Mouse (Mus musculus): ENCODE results near the gene Rin1. TPM values are rescaled to one million over a fixed set of nuclear protein-coding genes. Genes with fewer than 3 reads are reported as not detected.

Rin1 gene
- polyA plus RNA-seq, 1 experiment from 2014 or later = 1.3 TPM

- ATAC-seq (ENCODE audit: insufficient number of reproducible peaks, low FRiP score, low TSS enrichment, low read depth) = no peak
- Histone ChIP-seq H3K4me2 (ENCODE audit: low read depth, severe bottlenecking) (peak overlapping the region; percentile 99), H3K36me3 (ENCODE audit: control insufficient read depth, insufficient read depth, low read length) (no peaks in the 10 kb centered on the region; the same call in 1 of the 2 replicates), H3K27ac (replicated peaks; ENCODE audit: low read depth, low read length) (0 out of 2 replicates have a peak overlapping the region, but pooled peaks have one; percentile 98), H3K4me3 (ENCODE audit: low read depth, low read length) (0 out of 2 replicates have a peak overlapping the region, but pooled peaks have one; percentile 0), H3K9me3 (ENCODE audit: control insufficient read depth, low read length) (no peaks in the 10 kb centered on the region), H3K9ac (ENCODE audit: low read length) (no peak overlapping the region; the same call in 1 of the 2 replicates), H3K4me1 (ENCODE audit: control insufficient read depth, insufficient read depth, low read length) (peaks cover 47% of the 10 kb centered on the region), H3K27me3 (ENCODE audit: control insufficient read depth, insufficient read depth, low read length) (0 out of 2 replicates have a peak, but pooled peaks cover 2% of the 10 kb centered on the region)
- no peak for DNase-seq (ENCODE audit: low spot score)
- 73% methylated on average over 5 of the region's 5 CpGs for WGBS
Observed at GRCm38 (mm10) chr19:5069486-5069885, 19.2 kb downstream of the Rin1 start.

GRCm38 (mm10) chr19:5069978-5070377, 19.7 kb downstream of the Rin1 start:
- Histone ChIP-seq H3K27me3 (ENCODE audit: control insufficient read depth, insufficient read depth, low read length) (0 out of 2 replicates have a peak, but pooled peaks cover 2% of the 10 kb centered on the region), H3K9me3 (ENCODE audit: control insufficient read depth, low read length) (no peaks in the 10 kb centered on the region), H3K4me1 (ENCODE audit: control insufficient read depth, insufficient read depth, low read length) (peaks cover 44% of the 10 kb centered on the region), H3K27ac (replicated peaks; ENCODE audit: low read depth, low read length) (peak overlapping the region; percentile 98), H3K9ac (ENCODE audit: low read length) (no peak overlapping the region), H3K4me3 (ENCODE audit: low read depth, low read length) (peak overlapping the region; percentile 0; the same call in 1 of the 2 replicates), H3K36me3 (ENCODE audit: control insufficient read depth, insufficient read depth, low read length) (no peaks in the 10 kb centered on the region; the same call in 1 of the 2 replicates), H3K4me2 (ENCODE audit: low read depth, severe bottlenecking) (peak overlapping the region; percentile 99)
- ATAC-seq (ENCODE audit: insufficient number of reproducible peaks, low FRiP score, low TSS enrichment, low read depth) (no peak), DNase-seq (ENCODE audit: low spot score) (no peak)
- WGBS = 81% methylated on average over 7 of the region's 7 CpGs

- no peaks in the 10 kb centered on the region for H3K9me3 ChIP-seq (ENCODE audit: control insufficient read depth, low read length)
- H3K27ac ChIP-seq (replicated peaks; ENCODE audit: low read depth, low read length) = peak overlapping the region; percentile 98
- H3K9ac ChIP-seq (ENCODE audit: low read length) = peak overlapping the region; percentile 58
- 3% methylated on average over 11 of the region's 11 CpGs for WGBS
- H3K4me2 ChIP-seq (ENCODE audit: low read depth, severe bottlenecking) = peak overlapping the region; percentile 99
- no peaks in the 10 kb centered on the region; the same call in 1 of the 2 replicates for H3K36me3 ChIP-seq (ENCODE audit: control insufficient read depth, insufficient read depth, low read length)
- peak overlapping the region; percentile 37 for H3K4me3 ChIP-seq (ENCODE audit: low read depth, low read length)
- no peak for DNase-seq (ENCODE audit: low spot score)
- no peak for ATAC-seq (ENCODE audit: insufficient number of reproducible peaks, low FRiP score, low TSS enrichment, low read depth)
- 0 out of 2 replicates have a peak, but pooled peaks cover 2% of the 10 kb centered on the region for H3K27me3 ChIP-seq (ENCODE audit: control insufficient read depth, insufficient read depth, low read length)
- H3K4me1 ChIP-seq (ENCODE audit: control insufficient read depth, insufficient read depth, low read length) = peaks cover 44% of the 10 kb centered on the region
Observed at GRCm38 (mm10) chr19:5071077-5071476, 20.8 kb downstream of the Rin1 start.

GRCm38 (mm10) chr19:5071545-5072369, 21.5 kb downstream of the Rin1 start:
- H3K27me3 ChIP-seq (ENCODE audit: control insufficient read depth, insufficient read depth, low read length) = 0 out of 2 replicates have a peak, but pooled peaks cover 2% of the 10 kb centered on the region
- peaks cover 44% of the 10 kb centered on the region for H3K4me1 ChIP-seq (ENCODE audit: control insufficient read depth, insufficient read depth, low read length)
- peak overlapping the region; percentile 99 for H3K4me2 ChIP-seq (ENCODE audit: low read depth, severe bottlenecking)
- H3K4me3 ChIP-seq (ENCODE audit: low read depth, low read length) = peak overlapping the region; percentile 37
- no peaks in the 10 kb centered on the region; the same call in 1 of the 2 replicates for H3K36me3 ChIP-seq (ENCODE audit: control insufficient read depth, insufficient read depth, low read length)
- no peaks in the 10 kb centered on the region for H3K9me3 ChIP-seq (ENCODE audit: control insufficient read depth, low read length)
- DNase-seq (ENCODE audit: low spot score) (peak; percentile 96), ATAC-seq (ENCODE audit: insufficient number of reproducible peaks, low FRiP score, low TSS enrichment, low read depth) (peak; percentile 92)
- H3K9ac ChIP-seq (ENCODE audit: low read length) = peak overlapping the region; percentile 58
- under 1% methylated on average over 40 of the region's 40 CpGs for WGBS
- H3K27ac ChIP-seq (replicated peaks; ENCODE audit: low read depth, low read length) = peak overlapping the region; percentile 98

GRCm38 (mm10) chr19:5072389-5073019, 22.2 kb downstream of the Rin1 start:
- Histone ChIP-seq H3K4me3 (ENCODE audit: low read depth, low read length) (peak overlapping the region; percentile 37), H3K36me3 (ENCODE audit: control insufficient read depth, insufficient read depth, low read length) (no peaks in the 10 kb centered on the region; the same call in 1 of the 2 replicates), H3K27me3 (ENCODE audit: control insufficient read depth, insufficient read depth, low read length) (0 out of 2 replicates have a peak, but pooled peaks cover 2% of the 10 kb centered on the region), H3K9me3 (ENCODE audit: control insufficient read depth, low read length) (no peaks in the 10 kb centered on the region), H3K4me2 (ENCODE audit: low read depth, severe bottlenecking) (peak overlapping the region; percentile 99), H3K4me1 (ENCODE audit: control insufficient read depth, insufficient read depth, low read length) (peaks cover 36% of the 10 kb centered on the region), H3K9ac (ENCODE audit: low read length) (peak overlapping the region; percentile 9; the same call in 1 of the 2 replicates), H3K27ac (replicated peaks; ENCODE audit: low read depth, low read length) (peak overlapping the region; percentile 98)
- peak; percentile 71 for DNase-seq (ENCODE audit: low spot score)
- ATAC-seq (ENCODE audit: insufficient number of reproducible peaks, low FRiP score, low TSS enrichment, low read depth) = peak; percentile 18
- WGBS = 2% methylated on average over 20 of the region's 20 CpGs

- Histone ChIP-seq H3K4me3 (ENCODE audit: low read depth, low read length) (peak overlapping the region; percentile 37), H3K4me2 (ENCODE audit: low read depth, severe bottlenecking) (peak overlapping the region; percentile 99), H3K9me3 (ENCODE audit: control insufficient read depth, low read length) (no peaks in the 10 kb centered on the region), H3K27ac (replicated peaks; ENCODE audit: low read depth, low read length) (peak overlapping the region; percentile 98), H3K27me3 (ENCODE audit: control insufficient read depth, insufficient read depth, low read length) (0 out of 2 replicates have a peak, but pooled peaks cover 2% of the 10 kb centered on the region), H3K4me1 (ENCODE audit: control insufficient read depth, insufficient read depth, low read length) (peaks cover 34% of the 10 kb centered on the region), H3K9ac (ENCODE audit: low read length) (no peak overlapping the region; the same call in 1 of the 2 replicates), H3K36me3 (ENCODE audit: control insufficient read depth, insufficient read depth, low read length) (no peaks in the 10 kb centered on the region; the same call in 1 of the 2 replicates)
- under 1% methylated on average over 15 of the region's 15 CpGs for WGBS
- DNase-seq (ENCODE audit: low spot score) (peak; percentile 90), ATAC-seq (ENCODE audit: insufficient number of reproducible peaks, low FRiP score, low TSS enrichment, low read depth) (no peak; the same call in 1 of the 2 replicates)
Observed at GRCm38 (mm10) chr19:5073028-5073427, 22.7 kb downstream of the Rin1 start.

DNA sequence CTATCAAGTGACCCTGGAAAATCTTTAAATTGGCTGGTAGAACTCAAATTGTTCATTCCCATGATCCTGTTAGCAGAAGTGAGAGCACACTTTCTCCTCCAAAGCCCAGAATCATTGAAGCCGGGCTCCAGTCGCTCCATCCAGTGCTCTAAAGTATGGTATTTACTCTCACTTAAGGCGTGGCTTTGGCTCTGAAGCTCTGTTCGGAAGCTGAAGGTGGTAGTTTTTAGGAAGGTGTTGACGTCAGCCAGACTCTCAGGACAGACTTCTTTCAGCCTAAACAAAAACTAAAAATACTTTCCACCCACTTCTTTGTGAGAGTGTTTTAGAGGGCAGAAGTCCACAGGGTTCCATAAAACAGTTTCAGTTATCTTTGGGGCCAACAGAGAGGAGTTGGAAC, 23.2 kb downstream of the Rin1 start:
- H3K9ac ChIP-seq (ENCODE audit: low read length) = no peak overlapping the region
- 38% methylated on average over 5 of the region's 5 CpGs for WGBS
- DNase-seq (ENCODE audit: low spot score) (no peak), ATAC-seq (ENCODE audit: insufficient number of reproducible peaks, low FRiP score, low TSS enrichment, low read depth) (no peak)
- H3K9me3 ChIP-seq (ENCODE audit: control insufficient read depth, low read length) = no peaks in the 10 kb centered on the region
- H3K4me3 ChIP-seq (ENCODE audit: low read depth, low read length) = no peak overlapping the region
- H3K4me1 ChIP-seq (ENCODE audit: control insufficient read depth, insufficient read depth, low read length) = peaks cover 30% of the 10 kb centered on the region
- no peaks in the 10 kb centered on the region; the same call in 1 of the 2 replicates for H3K36me3 ChIP-seq (ENCODE audit: control insufficient read depth, insufficient read depth, low read length)
- H3K4me2 ChIP-seq (ENCODE audit: low read depth, severe bottlenecking) = no peak overlapping the region
- H3K27ac ChIP-seq (replicated peaks; ENCODE audit: low read depth, low read length) = no peak overlapping the region
- H3K27me3 ChIP-seq (ENCODE audit: control insufficient read depth, insufficient read depth, low read length) = 0 out of 2 replicates have a peak, but pooled peaks cover 2% of the 10 kb centered on the region

DNA sequence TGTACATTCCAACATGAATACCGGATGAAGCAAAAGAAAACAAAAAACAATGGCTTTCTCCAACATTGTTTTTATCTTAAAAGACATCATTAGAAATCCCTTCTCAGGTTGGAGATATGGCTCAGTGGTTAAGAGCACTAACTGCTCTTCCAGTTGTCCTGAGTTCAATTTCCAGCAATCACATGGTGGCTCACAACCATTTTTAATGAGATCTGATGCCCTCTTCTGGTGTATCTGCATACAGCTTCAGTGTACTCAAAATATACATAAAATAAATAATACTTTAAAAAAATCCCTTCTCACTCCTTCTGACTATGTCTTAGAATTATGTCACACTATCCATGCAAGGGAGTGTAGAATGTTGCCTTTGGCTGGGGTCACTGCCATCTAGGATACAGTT, 29.0 kb downstream of the Rin1 start:
- no peak overlapping the region for H3K9ac ChIP-seq (ENCODE audit: low read length)
- no peak for ATAC-seq (ENCODE audit: insufficient number of reproducible peaks, low FRiP score, low TSS enrichment, low read depth)
- no peak overlapping the region for H3K27ac ChIP-seq (replicated peaks; ENCODE audit: low read depth, low read length)
- no peaks in the 10 kb centered on the region for H3K4me1 ChIP-seq (ENCODE audit: control insufficient read depth, insufficient read depth, low read length)
- H3K36me3 ChIP-seq (ENCODE audit: control insufficient read depth, insufficient read depth, low read length) = no peaks in the 10 kb centered on the region
- no peak for DNase-seq (ENCODE audit: low spot score)
- H3K27me3 ChIP-seq (ENCODE audit: control insufficient read depth, insufficient read depth, low read length) = peaks cover 42% of the 10 kb centered on the region
- WGBS = 95% methylated on average over 1 of the region's 1 CpGs
- H3K9me3 ChIP-seq (ENCODE audit: control insufficient read depth, low read length) = no peaks in the 10 kb centered on the region
- H3K4me3 ChIP-seq (ENCODE audit: low read depth, low read length) = no peak overlapping the region
- no peak overlapping the region for H3K4me2 ChIP-seq (ENCODE audit: low read depth, severe bottlenecking)

Measured in limb, embryonic 11.5 days (tissue).